In the genomic region with DNA sequence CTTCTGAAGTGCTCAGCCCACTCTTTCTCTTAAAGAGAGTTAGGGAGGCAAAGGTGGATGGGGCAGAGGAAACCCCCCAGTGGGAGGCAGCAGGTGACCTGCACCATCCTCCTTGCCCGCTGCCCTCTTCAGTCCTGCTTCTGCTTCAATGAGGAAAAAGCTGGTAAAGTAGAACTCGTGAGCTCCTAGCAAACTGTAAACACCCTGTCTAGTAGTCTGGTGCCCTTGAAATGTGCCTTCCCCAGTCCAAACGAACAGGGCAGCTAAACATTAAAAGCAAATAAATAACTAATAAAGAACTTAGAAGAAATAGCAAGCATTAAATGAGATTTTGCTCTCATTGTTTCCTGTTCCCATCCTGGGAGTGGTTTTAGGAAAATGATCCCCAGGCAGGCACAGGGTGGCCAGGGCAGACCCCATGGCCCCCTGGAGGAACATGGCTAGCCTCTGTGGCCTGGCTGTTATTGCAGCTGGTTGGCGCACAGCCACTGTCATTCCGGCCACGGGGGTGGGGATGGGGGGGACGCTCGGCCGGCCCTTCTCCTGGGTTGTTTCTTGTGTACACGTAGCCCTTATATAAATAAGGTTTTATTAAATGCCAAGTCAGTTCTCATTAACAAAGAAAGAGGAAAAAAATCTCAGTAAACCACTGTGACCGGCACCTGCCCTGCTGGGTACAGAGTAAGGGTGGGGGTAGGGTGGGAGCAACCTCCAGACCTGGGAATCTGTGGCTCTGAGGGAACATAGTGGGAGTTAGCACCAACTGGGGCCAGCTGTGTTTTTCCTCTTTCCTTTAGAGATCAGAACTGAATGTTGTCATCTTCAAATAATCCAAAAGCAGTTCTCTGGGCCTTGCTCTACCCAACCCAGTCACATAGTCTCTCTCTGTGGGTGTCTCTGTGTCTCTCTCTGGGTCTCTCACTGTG, we compare ENCODE assay signal across 9 mouse cellular contexts. TPM values are rescaled to one million over a fixed set of nuclear protein-coding genes. Genes with fewer than 3 reads are reported as not detected.
DNase-seq lines count a peak whose midpoint lies in the region; ATAC-seq and TF ChIP-seq lines count a peak whose summit lies in the region.
"Had no signal": no experiment of that assay in that cellular context is flagged by ENCODE, and none has a peak within 500 bp of the region (broad histone marks: within the 10 kb centered on the region; RNA-seq: fewer than 3 reads in every experiment).

No protein-coding gene starts in this region.

- TF ChIP-seq CTCF in C2C12 (IDR thresholded peaks at IDR 0.05; ENCODE audit: control insufficient read depth, insufficient read depth, insufficient read length) = no peak

- 72% methylated on average over 11 of the region's 11 CpGs for WGBS in heart, embryonic 11.5 days (ENCODE audit: insufficient replicate concordance)
- 66% methylated on average over 11 of the region's 11 CpGs for WGBS in heart, embryonic 15.5 days

- no peak overlapping the region for H3K27ac ChIP-seq in heart, embryonic 11.5 days (ENCODE audit: low read depth, low read length)
- peak overlapping the region; percentile 76; the same call in 1 of the 2 replicates for H3K27ac ChIP-seq in heart, embryonic 15.5 days
- H3K27ac ChIP-seq: macrophage had no signal

- H3K27me3 ChIP-seq in heart, embryonic 11.5 days (ENCODE audit: control insufficient read depth, insufficient read depth, low read length) = no peaks in the 10 kb centered on the region
- H3K27me3 ChIP-seq in C2C12 (ENCODE audit: control insufficient read depth, insufficient read depth, insufficient read length) = no peaks in the 10 kb centered on the region
- H3K27me3 ChIP-seq in heart, embryonic 15.5 days = no peaks in the 10 kb centered on the region

- peaks cover 22% of the 10 kb centered on the region for H3K4me1 ChIP-seq in heart, embryonic 11.5 days (ENCODE audit: control insufficient read depth, insufficient read depth, low read length)
- H3K4me1 ChIP-seq in heart, embryonic 15.5 days (replicated peaks) = peaks cover 30% of the 10 kb centered on the region

- DNase-seq in heart, adult 18-20 months = peak; percentile 40 to 49
- DNase-seq in kidney, postnatal 14 days = peak; percentile 86
- DNase-seq in MN1 (ENCODE audit: low spot score) = no peak
- no peak for DNase-seq in gastrocnemius, postnatal 25 days
- no peak for DNase-seq in urinary bladder, postnatal 14 days (ENCODE audit: low spot score)

- no peak overlapping the region for H3ac ChIP-seq in C2C12 (ENCODE audit: control insufficient read depth, insufficient read length, low read depth)

- H3K79me3 ChIP-seq in C2C12 (ENCODE audit: low read depth) = no peaks in the 10 kb centered on the region

- ATAC-seq in heart, embryonic 11.5 days (replicated peaks; ENCODE audit: insufficient number of reproducible peaks, low FRiP score, low TSS enrichment) = no peak
- ATAC-seq in heart, embryonic 15.5 days (replicated peaks; ENCODE audit: insufficient number of reproducible peaks, insufficient read depth, low FRiP score, low read depth) = no peak; the same call in 1 of the 2 replicates

- no peaks in the 10 kb centered on the region for H3K9me3 ChIP-seq in heart, embryonic 11.5 days (replicated peaks; ENCODE audit: control insufficient read depth, low read length)
- no peaks in the 10 kb centered on the region for H3K9me3 ChIP-seq in heart, embryonic 15.5 days (replicated peaks)

- H3K36me3 ChIP-seq in heart, embryonic 11.5 days (ENCODE audit: control insufficient read depth, insufficient read depth, low read length) = no peaks in the 10 kb centered on the region
- no peaks in the 10 kb centered on the region for H3K36me3 ChIP-seq in C2C12 (ENCODE audit: control insufficient read depth, insufficient read depth)
- no peaks in the 10 kb centered on the region for H3K36me3 ChIP-seq in heart, embryonic 15.5 days

- H3K4me2 ChIP-seq in heart, embryonic 11.5 days = no peak overlapping the region
- H3K4me2 ChIP-seq in heart, embryonic 15.5 days = no peak overlapping the region

- H3K4me3 ChIP-seq in heart, embryonic 11.5 days (ENCODE audit: low read depth, low read length) = no peak overlapping the region
- H3K4me3 ChIP-seq in C2C12 (ENCODE audit: insufficient read depth, poor library complexity, severe bottlenecking) = no peak overlapping the region
- no peak overlapping the region for H3K4me3 ChIP-seq in heart, embryonic 15.5 days

- H3K79me2 ChIP-seq in C2C12 (ENCODE audit: control insufficient read depth, insufficient read depth) = no peaks in the 10 kb centered on the region

- H3K9ac ChIP-seq in heart, embryonic 11.5 days (ENCODE audit: low read depth, low read length) = no peak overlapping the region
- H3K9ac ChIP-seq in heart, embryonic 15.5 days = no peak overlapping the region

TF ChIP-seq in C2C12, 6 proteins besides CTCF, POLR2A, EP300 and RAD21:
- TF ChIP-seq MYOG (IDR thresholded peaks at IDR 0.05; ENCODE audit: control insufficient read depth, extremely low read depth, insufficient read length) (no peak), CEBPB (IDR thresholded peaks at IDR 0.05; ENCODE audit: low read depth) (no peak), MYOD1 (IDR thresholded peaks at IDR 0.05; ENCODE audit: control insufficient read depth, insufficient read length, low read depth) (peak; percentile 32), MAX (IDR thresholded peaks at IDR 0.05) (no peak), FOSL1 (IDR thresholded peaks at IDR 0.05; ENCODE audit: insufficient read depth, low read length, poor library complexity, severe bottlenecking) (no peak)

RNA-seq across cellular contexts. Expression of a gene that starts 28.7 kb away (rescaled TPM):
- 1 to 10 TPM; 1.7 to 2.1 TPM for total RNA-seq in heart, adult 18-20 months (2021)
- 3.1 and 5.1 TPM in 2 replicates for polyA plus RNA-seq in heart, embryonic 11.5 days (2014; fragmentation: Nextera tagmentation; extraction: Ambion mirVana)
- polyA plus RNA-seq in C2C12 (2012; fragmentation: generic; extraction: Trizol) = 0.02 TPM
- polyA plus RNA-seq in heart, embryonic 15.5 days (2015; fragmentation: Nextera tagmentation; extraction: Ambion mirVana) = 3.0 and 3.2 TPM in 2 replicates
- 1 to 10 TPM in 1 of 2 experiments, under 1 TPM in 1; 0.64 to 1.1 TPM for total RNA-seq in gastrocnemius, postnatal 25 days (2021)
- polyA plus RNA-seq: macrophage had no signal

Comparison
In these comparisons a context has a peak if more than half of its experiments do, and no peak if none do; other contexts are left out.
1. DNase-seq: peak in heart, adult 18-20 months (2 of 2) and kidney, postnatal 14 days (single experiment); none in MN1 (single experiment), gastrocnemius, postnatal 25 days (single experiment) and urinary bladder, postnatal 14 days (single experiment).